Mouse (Mus musculus): Measurements from ENCODE around the gene Ifrd2.

- TF ChIP-seq CTCF (IDR thresholded peaks at IDR 0.05; ENCODE audit: low read depth, low read length) (no peak), POLR2A (IDR thresholded peaks at IDR 0.05; ENCODE audit: extremely low read depth, insufficient read depth, low read length) (no peak)
Measured at GRCm38 (mm10) chr9:107549297-107550074, 38.0 kb upstream of the Ifrd2 start.

Measured in liver, adult 2 months (tissue).